Mouse (Mus musculus): ENCODE data around the gene Tgtp2.
"Not testable (repeated sequence)": the region's sequence is repeated elsewhere in the genome, so short reads cannot be mapped to it uniquely, and the experiment has no call there.

Tgtp2 gene

GRCm38 (mm10) chr11:49084875-49085274, 20.9 kb upstream of the Tgtp2 start:
- no peak for DNase-seq (ENCODE audit: low spot score)

DNA sequence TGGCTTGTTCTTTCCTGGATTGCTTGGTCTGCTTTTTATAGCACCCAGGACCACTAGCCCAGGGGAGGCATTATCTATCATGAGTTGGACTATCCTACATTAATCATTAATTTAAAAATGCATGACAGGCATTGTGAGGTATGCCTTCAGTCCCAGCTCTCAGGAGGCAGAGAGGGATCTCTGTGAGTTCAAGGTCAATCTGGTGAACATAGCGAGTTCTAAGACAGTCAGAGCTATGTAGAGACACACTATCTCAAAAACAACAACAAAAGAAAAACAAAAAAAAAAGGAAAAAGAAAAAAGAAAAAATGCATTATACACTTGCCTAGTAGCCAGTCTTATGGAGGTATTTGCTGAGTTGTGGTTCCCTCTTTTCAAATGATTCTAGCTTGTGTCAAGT, 20.4 kb upstream of the Tgtp2 start:
- no peak for DNase-seq (ENCODE audit: low spot score)

- no peak for DNase-seq (ENCODE audit: low spot score)
Measured at GRCm38 (mm10) chr11:49083808-49084207, 19.8 kb upstream of the Tgtp2 start.

DNA sequence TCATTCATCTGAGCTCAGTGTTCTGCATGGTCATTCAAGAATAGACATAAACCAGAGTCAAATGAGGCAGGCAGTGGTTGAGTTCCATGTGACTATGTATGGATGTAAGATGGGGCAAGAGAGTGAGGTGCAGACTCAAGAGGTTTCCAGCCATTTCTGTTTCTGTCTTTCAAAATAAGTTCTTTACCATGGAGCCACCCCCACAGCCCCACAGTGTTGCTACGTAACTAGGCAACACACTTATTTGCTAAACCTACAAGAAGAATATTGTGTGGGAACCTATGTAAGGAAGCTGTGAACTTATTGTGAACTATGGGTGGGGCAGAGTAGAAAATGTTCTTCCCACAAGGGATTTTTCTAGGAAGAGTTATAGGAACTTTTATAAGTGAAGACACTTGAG, 19.1 kb upstream of the Tgtp2 start:
- DNase-seq (ENCODE audit: low spot score) = no peak

GRCm38 (mm10) chr11:49081886-49082285, 17.9 kb upstream of the Tgtp2 start:
- no peak for DNase-seq (ENCODE audit: low spot score)

- DNase-seq (ENCODE audit: low spot score) = no peak
Measured at GRCm38 (mm10) chr11:49081356-49081755, 17.4 kb upstream of the Tgtp2 start.

DNA sequence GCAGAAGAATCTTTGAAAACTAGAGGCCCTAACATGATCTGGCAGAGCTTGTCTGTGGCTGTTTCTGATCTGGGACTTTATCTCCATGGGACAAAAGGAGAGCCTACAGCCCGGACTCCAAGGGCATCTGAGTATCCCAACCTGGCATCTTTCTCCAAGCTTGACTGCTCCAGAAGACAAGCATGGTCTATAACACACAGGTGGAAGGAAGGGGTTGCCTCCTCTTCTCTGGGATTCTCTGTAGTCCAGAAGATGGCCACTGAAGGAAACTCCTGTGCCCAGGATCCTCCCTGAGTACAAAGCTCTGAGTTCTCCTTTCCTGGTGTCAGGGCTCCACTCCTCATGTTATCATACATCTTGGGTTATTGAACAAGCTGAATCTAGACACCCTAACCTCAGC, 16.6 kb upstream of the Tgtp2 start:
- no peak for DNase-seq (ENCODE audit: low spot score)

DNA sequence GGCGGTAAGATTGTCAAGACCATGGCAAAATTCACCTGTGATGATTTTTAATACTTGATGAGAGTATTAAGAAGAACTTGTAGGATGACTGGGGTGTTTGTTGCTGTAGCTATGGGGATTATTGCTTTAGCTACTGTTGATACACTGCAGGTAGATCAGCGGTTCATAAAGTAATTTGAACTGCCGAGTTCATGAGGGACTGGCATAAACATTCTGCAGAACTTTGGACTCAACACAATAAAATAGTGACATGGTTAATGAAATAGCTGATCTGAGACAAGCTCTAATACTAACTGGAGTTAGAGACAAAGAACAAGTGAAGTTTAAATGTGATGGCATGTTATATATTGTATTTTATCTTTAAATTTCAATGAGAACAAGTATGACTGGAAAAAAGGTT, 14.7 kb upstream of the Tgtp2 start:
- DNase-seq (ENCODE audit: low spot score) = no peak

DNA sequence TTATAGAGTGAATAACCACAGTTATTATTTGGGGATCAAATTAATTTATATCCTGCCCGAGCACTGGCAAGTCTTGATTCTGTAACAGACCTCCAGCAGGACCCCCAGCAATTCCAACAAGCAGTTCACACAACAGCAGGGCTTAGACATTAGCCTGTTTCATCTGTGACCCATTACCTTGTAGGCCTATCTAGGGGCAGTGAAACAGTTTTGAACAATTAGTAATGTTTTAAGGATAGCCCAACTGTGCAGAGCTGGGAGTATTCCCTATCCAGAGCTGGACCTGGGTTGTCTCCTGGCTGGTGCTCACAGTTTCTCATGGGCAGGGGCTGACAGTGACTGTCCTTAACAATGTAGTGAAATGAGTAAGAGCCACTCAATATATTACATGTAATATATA, 13.0 kb upstream of the Tgtp2 start:
- DNase-seq (ENCODE audit: low spot score) = no peak

DNA sequence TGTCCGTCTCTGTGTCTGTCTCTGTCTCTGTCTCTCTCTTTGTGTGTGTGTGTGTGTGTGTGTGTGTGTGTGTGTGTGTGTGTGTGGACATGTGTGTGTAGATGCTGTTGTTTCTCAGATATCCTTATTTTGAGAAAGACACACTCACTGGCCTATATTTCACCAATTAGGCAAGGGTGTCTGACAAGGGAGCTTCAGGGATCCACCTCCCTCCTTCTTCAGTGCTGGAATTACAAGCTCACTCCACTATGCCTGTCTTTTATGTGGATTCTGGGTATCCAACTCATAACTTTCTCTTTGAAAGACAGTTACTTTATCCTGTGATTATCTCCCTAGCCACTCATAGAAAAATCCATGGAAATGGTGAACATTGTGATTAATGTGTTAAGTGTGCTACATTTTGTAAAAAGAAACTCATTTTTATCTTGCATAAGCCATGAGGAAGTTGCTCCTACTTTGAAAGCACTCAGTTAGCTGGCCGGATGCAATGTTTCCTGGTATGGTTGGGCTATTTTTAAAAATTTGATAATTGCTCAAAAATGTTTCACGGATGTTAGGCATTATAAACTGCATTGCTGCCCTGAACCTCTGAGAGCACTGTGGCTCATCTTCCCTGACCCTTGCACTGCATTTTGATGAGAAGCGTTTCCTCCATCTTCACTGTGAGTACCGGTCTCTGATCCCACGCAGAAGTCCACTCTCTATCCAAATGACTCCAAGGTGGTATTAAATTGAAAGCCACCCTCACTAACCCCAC, 12.2 kb upstream of the Tgtp2 start, which contains the start of gene Ifi47:
Gene Ifi47 (plus strand): TSS at position 587 of the 757 bp plus-strand sequence.
- DNase-seq (ENCODE audit: low spot score) = not testable (repeated sequence)

GRCm38 (mm10) chr11:49068358-49068757, 4.4 kb upstream of the Tgtp2 start:
- no peak for DNase-seq (ENCODE audit: low spot score)

GRCm38 (mm10) chr11:49061865-49062264, 2.1 kb downstream of the Tgtp2 start:
- not testable (repeated sequence) for DNase-seq (ENCODE audit: low spot score)

GRCm38 (mm10) chr11:49060061-49060460, 3.9 kb downstream of the Tgtp2 start:
- DNase-seq (ENCODE audit: low spot score) = not testable (repeated sequence)

DNA sequence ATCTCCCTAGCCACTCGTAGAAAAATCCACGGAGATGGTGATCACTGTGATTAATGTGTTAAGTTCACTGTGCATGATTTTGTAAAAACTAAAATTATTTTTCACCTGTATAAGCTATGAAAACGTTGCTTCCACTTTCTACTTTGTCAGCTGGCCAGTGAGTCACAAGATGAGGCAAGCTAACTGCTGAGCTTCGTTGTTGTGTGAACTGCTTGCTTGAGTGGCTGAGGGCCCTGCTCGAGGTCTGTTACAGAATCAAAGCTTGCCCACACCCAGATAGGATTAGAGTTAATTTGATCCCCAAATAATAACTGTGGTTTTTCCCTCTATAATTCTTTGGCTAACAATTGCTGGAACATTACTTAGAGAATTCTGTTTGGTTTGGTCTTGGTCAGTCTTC, 12.1 kb downstream of the Tgtp2 start:
- DNase-seq (ENCODE audit: low spot score) = not testable (repeated sequence)

DNA sequence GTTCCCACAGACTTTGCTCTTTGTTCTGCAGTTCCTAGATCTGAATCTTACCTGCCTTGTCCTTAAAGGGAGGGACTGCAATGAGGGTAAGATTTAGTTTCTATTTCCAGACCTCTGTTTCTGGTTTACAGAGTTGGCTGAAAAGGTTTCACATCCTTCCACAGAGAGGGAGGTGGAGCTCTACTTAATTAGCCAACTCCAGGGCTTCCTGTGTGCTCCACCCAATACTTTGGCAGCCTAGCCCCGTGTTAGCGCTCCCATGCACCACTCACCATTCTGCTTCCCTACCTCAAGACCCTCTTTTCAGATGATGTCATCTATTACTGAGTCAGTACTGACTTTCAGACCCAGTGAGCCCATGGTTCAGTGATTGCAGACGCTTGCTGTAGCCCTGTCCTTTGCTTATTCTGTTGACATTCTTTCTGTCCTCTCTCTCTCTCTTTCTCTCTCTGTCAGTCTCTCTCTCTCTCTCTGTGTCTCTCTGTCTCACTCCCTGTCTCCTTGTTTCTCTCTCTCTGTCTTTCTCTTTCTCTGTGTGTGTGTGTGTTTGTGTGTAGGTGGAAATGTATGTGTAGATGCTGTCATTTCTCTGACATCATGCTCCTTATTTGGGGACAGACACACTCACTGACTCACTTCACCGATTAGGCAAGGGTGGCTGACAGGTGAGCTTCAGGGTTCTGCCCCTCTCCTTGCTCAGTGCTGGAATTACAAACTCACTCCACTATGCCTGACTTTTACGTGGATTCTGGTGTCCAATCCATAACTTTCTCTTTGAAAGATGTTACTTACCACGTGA, 12.7 kb downstream of the Tgtp2 start, which contains the start of gene 9930111J21Rik2:
Gene 9930111J21Rik2 (minus strand): TSS at position 150 of the 799 bp plus-strand sequence.
- not testable (repeated sequence) for DNase-seq (ENCODE audit: low spot score)

GRCm38 (mm10) chr11:49050064-49050463, 13.9 kb downstream of the Tgtp2 start:
- DNase-seq (ENCODE audit: low spot score) = not testable (repeated sequence)

DNA sequence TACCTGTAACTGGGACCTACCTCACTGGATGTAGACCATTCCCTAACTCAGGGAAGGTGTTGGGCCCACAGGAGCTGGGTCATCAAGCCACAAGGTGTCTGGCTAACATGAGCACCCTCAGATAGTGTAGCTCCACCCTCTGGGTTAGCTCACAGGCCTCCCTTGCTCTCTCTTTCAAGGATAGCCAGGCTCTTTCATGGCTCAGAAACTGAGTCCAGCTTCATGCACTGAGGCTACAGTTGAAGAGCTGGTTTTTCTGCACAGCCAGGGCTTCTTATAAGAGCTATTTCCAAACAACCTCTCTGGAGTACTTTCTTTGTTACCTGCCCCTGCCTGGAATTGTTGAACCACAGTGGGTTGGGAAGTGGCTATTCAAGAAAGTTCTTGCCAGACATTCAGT, 51.9 kb downstream of the Tgtp2 start:
- DNase-seq (ENCODE audit: low spot score) = not testable (repeated sequence)

Data from ovary, adult 18-20 months (tissue).